Mouse (Mus musculus) CH12.LX (cell line): ENCODE data around the gene Sh3bgrl2. TPM values are rescaled to one million over a fixed set of nuclear protein-coding genes. Genes with fewer than 3 reads are reported as not detected.

Experiments
- DNase-seq: peaks from one replicate; pipeline ENCODE4 v3.0.0-alpha.2; 2013; ENCODE audit errors: extremely low read depth
- H3K27ac ChIP-seq: 2 replicates; pipeline ENCODE4 v1.5.1; 2012; ENCODE audit warnings: low read depth, mild to moderate bottlenecking, control low read depth, moderate library complexity; ENCODE audit not compliant: insufficient read depth
- H3K27me3 ChIP-seq: replicated peaks from 2 replicates; pipeline ENCODE3; 2012; ENCODE audit warnings: inconsistent platforms
- H3K36me3 ChIP-seq, 2 experiments: replicated peaks in 1 of 2; 2 replicates each; pipeline versions ENCODE3 to v1.6.1; 2012; ENCODE audit warnings: inconsistent platforms in 1 of 2, low read length in 1 of 2, mild to moderate bottlenecking in 1 of 2, mixed read lengths in 1 of 2, moderate library complexity in 1 of 2; ENCODE audit not compliant: control insufficient read depth in 1 of 2, insufficient read depth in 1 of 2
- H3K4me1 ChIP-seq, 2 experiments: 2 replicates each; pipeline ENCODE4 v1.6.1; 2012; ENCODE audit warnings: inconsistent platforms in 1 of 2, moderate library complexity in 1 of 2; ENCODE audit not compliant: insufficient read depth in 2 of 2, control insufficient read depth in 1 of 2
- H3K4me2 ChIP-seq: 2 replicates; pipeline ENCODE4 v1.6.1; 2012; ENCODE audit warnings: low read depth, mild to moderate bottlenecking, control low read depth; ENCODE audit not compliant: poor library complexity, insufficient read depth, severe bottlenecking
- H3K4me3 ChIP-seq, 3 experiments: fragments of 150-350 bp in 1 of 3; sonication (generic) in 1 of 3; replicated peaks in 1 of 3; 2 replicates each; pipeline versions ENCODE3 to v1.5.1; 2011 to 2012; ENCODE audit warnings: low read depth in 2 of 3, low read length in 2 of 3, mild to moderate bottlenecking in 2 of 3, moderate library complexity in 2 of 3, control low read depth in 1 of 3, improper control_type of control experiment in 1 of 3, inconsistent platforms in 1 of 3, mixed read lengths in 1 of 3; ENCODE audit not compliant: poor library complexity in 1 of 3
- H3K79me2 ChIP-seq: replicated peaks from 2 replicates; pipeline ENCODE4 v1.6.1; 2012; ENCODE audit warnings: mild to moderate bottlenecking, moderate library complexity; ENCODE audit not compliant: control insufficient read depth, poor library complexity, insufficient read depth, severe bottlenecking; ENCODE audit errors: extremely low read depth
- H3K9ac ChIP-seq: 2 replicates; pipeline ENCODE4 v1.6.1; 2012; ENCODE audit warnings: low read depth, mild to moderate bottlenecking, control low read depth, moderate library complexity; ENCODE audit not compliant: insufficient read depth
- H3K9me3 ChIP-seq: replicated peaks from 2 replicates; pipeline ENCODE3; 2012; ENCODE audit warnings: low read length, inconsistent platforms, mixed read lengths
- BHLHE40 ChIP-seq: IDR thresholded peaks from 2 replicates; pipeline ENCODE4 v1.6.1; 2011; ENCODE audit warnings: mild to moderate bottlenecking, low read depth, low read length, improper control_type of control experiment
- CHD1 ChIP-seq: IDR thresholded peaks from 2 replicates; pipeline ENCODE4 v1.6.1; 2012; ENCODE audit warnings: low read depth, low read length, improper control_type of control experiment, inconsistent platforms
- CHD2 ChIP-seq: IDR thresholded peaks from 2 replicates; pipeline ENCODE4 v1.6.1; 2011; ENCODE audit warnings: low read length, improper control_type of control experiment
- ELF1 ChIP-seq: IDR thresholded peaks from 2 replicates; pipeline ENCODE4 v1.6.1; 2014; ENCODE audit warnings: low read depth, mild to moderate bottlenecking, inconsistent platforms, low read length, improper control_type of control experiment
- EP300 ChIP-seq: IDR thresholded peaks from 2 replicates; pipeline ENCODE4 v1.6.1; 2011; ENCODE audit warnings: low read length, improper control_type of control experiment
- HCFC1 ChIP-seq: IDR thresholded peaks from 2 replicates; pipeline ENCODE4 v1.6.1; 2012; ENCODE audit warnings: low read depth, mild to moderate bottlenecking, inconsistent platforms, low read length, improper control_type of control experiment
- IRF4 ChIP-seq: IDR thresholded peaks from 2 replicates; pipeline ENCODE4 v1.6.1; 2014; ENCODE audit warnings: low read depth, mild to moderate bottlenecking, inconsistent platforms, low read length, improper control_type of control experiment
- KAT2A ChIP-seq: IDR thresholded peaks from 2 replicates; pipeline ENCODE4 v1.6.1; 2012; ENCODE audit warnings: low read length, improper control_type of control experiment, inconsistent platforms; ENCODE audit not compliant: insufficient replicate concordance
- MAFK ChIP-seq: IDR thresholded peaks from 2 replicates; pipeline ENCODE4 v1.6.1; 2011; ENCODE audit warnings: low read length, improper control_type of control experiment; ENCODE audit not compliant: insufficient replicate concordance
- MAZ ChIP-seq: IDR thresholded peaks from 2 replicates; pipeline ENCODE4 v1.6.1; 2012; ENCODE audit warnings: low read depth, mild to moderate bottlenecking, inconsistent platforms, low read length, improper control_type of control experiment, moderate library complexity
- MEF2A ChIP-seq: IDR thresholded peaks from 2 replicates; pipeline ENCODE4 v1.6.1; 2014; ENCODE audit warnings: low read depth, mild to moderate bottlenecking, inconsistent platforms, low read length, improper control_type of control experiment, borderline replicate concordance
- MYC ChIP-seq: IDR thresholded peaks from 2 replicates; pipeline ENCODE4 v1.6.1; 2011; ENCODE audit warnings: low read depth, mild to moderate bottlenecking, improper control_type of control experiment, low read length
- PAX5 ChIP-seq: IDR thresholded peaks from 2 replicates; pipeline ENCODE4 v1.6.1; 2012; ENCODE audit warnings: low read length, inconsistent platforms, mixed read lengths
- POLR2A ChIP-seq: IDR thresholded peaks from 2 replicates; pipeline ENCODE4 v1.6.1; 2011; ENCODE audit warnings: low read depth, mild to moderate bottlenecking, improper control_type of control experiment, low read length
- POLR2AphosphoS2 ChIP-seq: IDR thresholded peaks from 2 replicates; pipeline ENCODE4 v1.6.1; 2011; ENCODE audit warnings: low read depth, low read length, improper control_type of control experiment
- RCOR1 ChIP-seq: conservative IDR thresholded peaks from 2 replicates; pipeline ENCODE4 v1.6.1; 2012; ENCODE audit warnings: low read depth, mild to moderate bottlenecking, inconsistent platforms, low read length, improper control_type of control experiment
- SMC3 ChIP-seq: IDR thresholded peaks from 2 replicates; pipeline ENCODE4 v1.6.1; 2011; ENCODE audit warnings: low read depth, low read length, improper control_type of control experiment
- TCF12 ChIP-seq: IDR thresholded peaks from 2 replicates; pipeline ENCODE4 v1.6.1; 2014; ENCODE audit warnings: low read depth, mild to moderate bottlenecking, inconsistent platforms, low read length, improper control_type of control experiment
- UBTF ChIP-seq: IDR thresholded peaks from 2 replicates; pipeline ENCODE4 v1.6.1; 2012; ENCODE audit warnings: low read depth, mild to moderate bottlenecking, inconsistent platforms, low read length, improper control_type of control experiment, moderate library complexity
- ZKSCAN1 ChIP-seq: IDR thresholded peaks from 2 replicates; pipeline ENCODE4 v1.6.1; 2012; ENCODE audit warnings: low read depth, inconsistent platforms, low read length, improper control_type of control experiment, borderline replicate concordance
- ZMIZ1 ChIP-seq: IDR thresholded peaks from 2 replicates; pipeline ENCODE4 v1.6.1; 2012; ENCODE audit warnings: low read depth, mild to moderate bottlenecking, inconsistent platforms, low read length, improper control_type of control experiment
- ZNF384 ChIP-seq: IDR thresholded peaks from 2 replicates; pipeline ENCODE4 v1.6.1; 2012; ENCODE audit warnings: low read depth, low read length, improper control_type of control experiment, inconsistent platforms
- dilution Hi-C: fragments of 300-500 bp; cut with MboI; formaldehyde crosslinking; loops from 2 replicates; pipeline ENCODE4 v1.14.3; 2020; ENCODE audit warnings: low sequenced_read_pairs; ENCODE audit not compliant: extremely low pct_unique_long_range_greater_than_20kb, extremely low pct_ligation_motif_present
- in situ Hi-C: fragments of 300-500 bp; cut with MboI; formaldehyde crosslinking; loops from 3 replicates; pipeline ENCODE4 v1.14.3; 2019; ENCODE audit warnings: low sequenced_read_pairs, low pct_ligation_motif_present, low pct_unique_long_range_greater_than_20kb, mixed read lengths
- polyA plus RNA-seq: library from polyadenylated mRNA; unstranded; fragments of >175 nt; gene quantifications from 2 replicates; pipeline ENCODE4 v1.2.1, GENCODE M21; 2012; ENCODE audit warnings: low read depth; ENCODE audit not compliant: insufficient read length
- total RNA-seq, 2 experiments: library from RNA; depleted of rRNA; stranded (reverse); fragments of 300-350 nt in 1 of 2; fragments of >200 nt in 1 of 2; gene quantifications; 2 replicates each; pipeline ENCODE4 v1.2.3; 2012 to 2014

The Sh3bgrl2 gene
- total and polyA plus RNA-seq, 3 experiments, result 0.04 to 0.27 (median 0.11) TPM

DNA sequence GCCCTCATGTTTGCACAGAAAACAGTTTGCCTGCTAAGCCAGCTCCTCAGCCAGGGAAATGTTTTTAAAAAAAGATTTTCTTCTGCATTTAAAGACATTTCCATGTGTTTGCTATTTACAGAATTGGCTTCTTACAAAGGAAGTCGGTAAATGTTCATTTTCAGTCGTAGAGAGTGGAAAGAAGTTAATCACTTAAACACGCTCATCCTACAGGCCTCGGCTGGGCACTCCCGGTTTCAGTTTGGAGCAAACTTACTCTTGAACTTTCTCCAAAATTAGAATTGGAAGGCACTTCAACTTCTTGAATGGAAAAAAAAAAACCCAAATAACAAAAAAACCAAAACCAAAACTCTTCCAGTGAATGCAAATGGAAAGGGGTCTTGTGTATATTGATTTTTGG lies 113.7 kb downstream of the Sh3bgrl2 start:
- H3K9ac ChIP-seq, result no peak overlapping the region
- no peaks in the 10 kb centered on the region for H3K79me2 ChIP-seq
- H3K9me3 ChIP-seq, result no peaks in the 10 kb centered on the region
- DNase-seq, result no peak
- H3K27ac ChIP-seq, result no peak overlapping the region
- peaks cover 0 to 30% of the 10 kb centered on the region in 2 experiments; a peak in 2 of 4 replicates for H3K4me1 ChIP-seq
- TF ChIP-seq BHLHE40 (no peak), ZNF384 (peak; percentile 62)
- in situ Hi-C loops, result no loop called here
- no peak overlapping the region for H3K4me3 ChIP-seq
- dilution Hi-C loops, result no loop called here
- H3K27me3 ChIP-seq, result no peaks in the 10 kb centered on the region
- no peak overlapping the region for H3K4me2 ChIP-seq
- H3K36me3 ChIP-seq, result no peaks in the 10 kb centered on the region

DNA sequence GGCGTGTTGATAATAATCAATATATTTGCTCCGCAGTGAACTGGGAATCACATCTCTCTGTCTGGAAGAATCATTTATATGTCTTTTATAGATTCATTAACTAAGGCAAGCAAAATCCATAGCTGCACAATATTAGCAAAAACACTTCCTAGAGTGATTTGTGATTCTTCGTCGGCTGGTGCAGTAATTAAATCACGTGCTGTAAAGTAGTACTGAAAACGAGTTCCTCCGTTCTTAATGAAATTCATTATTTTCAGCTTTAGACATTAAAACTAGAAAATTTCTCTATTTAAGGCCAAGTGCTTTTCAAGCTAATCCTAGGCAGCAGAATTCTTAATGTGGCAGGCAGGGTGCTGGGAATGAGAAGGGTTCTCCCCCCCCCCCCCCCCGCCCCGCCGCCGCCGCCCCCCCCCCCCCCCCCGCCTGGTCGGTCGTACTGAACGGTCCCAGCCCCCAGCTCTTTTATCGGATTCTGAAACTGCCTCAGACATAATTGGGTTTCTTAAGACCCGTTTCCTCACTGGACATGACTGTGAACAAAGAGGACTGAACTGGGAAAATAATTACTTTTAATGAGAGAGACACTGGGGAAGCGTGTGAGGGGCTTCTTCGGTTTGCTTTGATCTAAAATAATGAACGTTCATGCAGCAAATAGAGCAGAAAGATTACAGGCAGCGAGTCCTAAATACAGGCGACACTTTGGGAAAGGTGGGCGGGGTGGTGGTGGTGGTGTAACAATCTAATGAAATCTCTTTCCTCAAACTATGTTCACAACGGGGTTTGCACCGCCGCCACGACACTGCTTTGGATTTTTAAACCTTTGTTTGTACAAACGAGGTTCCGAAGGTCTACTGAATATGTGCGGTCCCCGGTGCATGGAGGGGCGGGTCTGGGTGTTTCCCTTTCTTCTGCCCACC lies 116.1 kb downstream of the Sh3bgrl2 start:
- no peak overlapping the region for H3K4me3 ChIP-seq

DNA sequence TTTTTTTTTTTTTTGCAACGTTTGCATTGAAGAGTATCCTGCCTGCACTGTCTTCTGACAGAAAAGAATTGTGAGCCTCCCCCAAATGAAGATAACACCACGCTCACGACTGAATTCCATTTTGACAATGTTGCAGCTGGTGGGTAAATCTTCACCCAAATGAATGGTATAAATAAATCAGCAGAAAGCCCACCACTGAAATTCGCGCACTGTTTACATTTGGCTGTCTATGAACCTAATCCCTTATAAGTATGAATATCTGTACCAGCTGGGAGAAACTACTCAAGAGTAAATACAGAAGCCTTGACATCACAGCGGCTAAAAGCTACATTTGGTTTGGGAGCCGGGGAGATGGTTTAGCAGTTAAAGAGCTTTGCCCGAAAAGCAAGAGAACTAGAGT lies 116.8 kb downstream of the Sh3bgrl2 start:
- no peak overlapping the region for H3K4me2 ChIP-seq
- no peaks in the 10 kb centered on the region for H3K27me3 ChIP-seq
- TF ChIP-seq ZKSCAN1 (no peak), EP300 (no peak), BHLHE40 (no peak), PAX5 (no peak), MEF2A (no peak), ELF1 (no peak), MAZ (no peak), HCFC1 (no peak), RCOR1 (no peak), UBTF (no peak), KAT2A (no peak)
- no peak overlapping the region for H3K9ac ChIP-seq
- in situ Hi-C loops, result no loop called here
- no peaks in the 10 kb centered on the region for H3K79me2 ChIP-seq
- no peak overlapping the region for H3K27ac ChIP-seq
- H3K9me3 ChIP-seq, result no peaks in the 10 kb centered on the region
- no peak for DNase-seq
- no peaks in the 10 kb centered on the region for H3K36me3 ChIP-seq
- no peak overlapping the region for H3K4me3 ChIP-seq
- dilution Hi-C loops, result no loop called here
- peaks cover 0 to 15% of the 10 kb centered on the region in 2 experiments; a peak in 2 of 4 replicates for H3K4me1 ChIP-seq

More for the DNA sequence above, 116.1 kb downstream of the Sh3bgrl2 start:
- H3K4me1 ChIP-seq, result peaks cover 0 to 19% of the 10 kb centered on the region in 2 experiments; a peak in 2 of 4 replicates
- H3K4me2 ChIP-seq, result no peak overlapping the region
- DNase-seq, result no peak
- H3K27ac ChIP-seq, result no peak overlapping the region
- no peaks in the 10 kb centered on the region for H3K79me2 ChIP-seq
- in situ Hi-C loops, result no loop called here
- no peak for TF ChIP-seq MAFK
- TF ChIP-seq ZMIZ1, result no peak
- no peak for TF ChIP-seq IRF4
- no peak for TF ChIP-seq POLR2A
- TF ChIP-seq SMC3, result no peak
- no peak for TF ChIP-seq POLR2AphosphoS2
- TF ChIP-seq CHD1, result no peak
- no peak for TF ChIP-seq TCF12
- TF ChIP-seq MYC, result no peak
- no peak for TF ChIP-seq CHD2
- no peak for TF ChIP-seq MEF2A
- TF ChIP-seq ZNF384, result no peak
- dilution Hi-C loops, result no loop called here
- H3K36me3 ChIP-seq, result no peaks in the 10 kb centered on the region
- H3K9me3 ChIP-seq, result no peaks in the 10 kb centered on the region
- no peak overlapping the region for H3K9ac ChIP-seq
- no peaks in the 10 kb centered on the region for H3K27me3 ChIP-seq
